Comparison of ENCODE assay signal across 8 mouse cellular contexts in the genomic region with DNA sequence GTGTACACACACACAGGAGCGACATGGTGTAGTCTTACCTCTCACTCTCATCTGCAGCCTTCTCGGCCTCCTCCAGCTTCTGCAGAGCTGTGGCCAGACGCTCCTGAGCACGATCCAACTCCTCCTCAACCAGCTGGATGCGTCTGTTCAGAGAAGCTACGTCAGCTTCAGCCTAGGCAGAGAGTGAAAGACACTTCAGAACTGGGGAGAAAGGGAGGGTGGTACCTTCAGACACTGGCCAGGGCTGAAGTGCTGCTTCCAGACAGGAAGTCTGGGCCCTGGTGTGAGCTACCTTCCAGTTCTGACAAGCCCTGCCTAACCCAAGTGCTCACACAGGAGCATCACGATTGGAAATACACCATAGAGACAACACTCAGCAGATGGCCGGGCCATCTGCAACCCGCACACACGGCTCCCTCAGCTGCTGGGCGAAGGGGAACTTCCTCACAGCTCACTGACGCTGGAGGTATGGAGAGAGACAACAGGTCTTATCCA. TPM values are rescaled to one million over a fixed set of nuclear protein-coding genes. Genes with fewer than 3 reads are reported as not detected.
DNase-seq lines count a peak whose midpoint lies in the region; ATAC-seq and TF ChIP-seq lines count a peak whose summit lies in the region.

No protein-coding gene starts in this region.

- no peak for TF ChIP-seq POLR2A in spleen, adult 2 months (IDR thresholded peaks at IDR 0.05; ENCODE audit: low read depth, low read length)
- peak; percentile 39 for TF ChIP-seq POLR2A in embryonic fibroblast, embryonic 13.5 days (IDR thresholded peaks at IDR 0.05; ENCODE audit: low read depth, low read length)

- H3K4me2 ChIP-seq in intestine, postnatal 0 days (replicated peaks; ENCODE audit: low read depth): no peak overlapping the region
- H3K4me2 ChIP-seq in lung, embryonic 15.5 days: no peak overlapping the region

- ATAC-seq in intestine, postnatal 0 days: no peak
- peak; percentile 34; the same call in 1 of the 2 replicates for ATAC-seq in lung, embryonic 15.5 days (ENCODE audit: borderline replicate concordance, extremely low read depth, low FRiP score, low TSS enrichment)
- ATAC-seq in inflammation-experienced regulatory T-cells, adult 6 months: no peak

- H3K4me3 ChIP-seq in spleen, adult 2 months (ENCODE audit: extremely low read depth, insufficient read depth, insufficient read length): no peak overlapping the region
- no peak overlapping the region for H3K4me3 ChIP-seq in embryonic fibroblast, embryonic 13.5 days (ENCODE audit: insufficient read depth, low read length)
- no peak overlapping the region for H3K4me3 ChIP-seq in intestine, postnatal 0 days (ENCODE audit: low read depth, low read length)
- H3K4me3 ChIP-seq in lung, embryonic 15.5 days: no peak overlapping the region

- WGBS in spleen, adult 2 months: 50% methylated on average over 12 of the region's 12 CpGs
- WGBS in intestine, postnatal 0 days: 76% methylated on average over 12 of the region's 12 CpGs
- WGBS in lung, embryonic 15.5 days: 69% methylated on average over 12 of the region's 12 CpGs

- H3K4me1 ChIP-seq in spleen, adult 2 months (ENCODE audit: control insufficient read depth, insufficient read depth, insufficient read length): peaks cover 4% of the 10 kb centered on the region; the same call in 1 of the 2 replicates
- peaks cover 15% of the 10 kb centered on the region for H3K4me1 ChIP-seq in embryonic fibroblast, embryonic 13.5 days (ENCODE audit: control insufficient read depth, insufficient read depth, low read length)
- H3K4me1 ChIP-seq in intestine, postnatal 0 days (replicated peaks; ENCODE audit: control insufficient read depth, insufficient read depth, low read length): peaks cover 10% of the 10 kb centered on the region
- H3K4me1 ChIP-seq in lung, embryonic 15.5 days: peaks cover 44% of the 10 kb centered on the region

- peaks cover 38% of the 10 kb centered on the region for H3K36me3 ChIP-seq in spleen, adult 2 months (ENCODE audit: control insufficient read depth, insufficient read depth, low read length)
- peaks cover 54% of the 10 kb centered on the region for H3K36me3 ChIP-seq in intestine, postnatal 0 days (ENCODE audit: control insufficient read depth, insufficient read depth)
- H3K36me3 ChIP-seq in lung, embryonic 15.5 days: peaks cover 61% of the 10 kb centered on the region

- H3K9me3 ChIP-seq in intestine, postnatal 0 days (ENCODE audit: control insufficient read depth): no peaks in the 10 kb centered on the region
- H3K9me3 ChIP-seq in lung, embryonic 15.5 days: peaks cover 3% of the 10 kb centered on the region; the same call in 1 of the 2 replicates

- no peaks in the 10 kb centered on the region for H3K27me3 ChIP-seq in spleen, adult 2 months (ENCODE audit: control insufficient read depth, insufficient read depth, low read length)
- H3K27me3 ChIP-seq in intestine, postnatal 0 days (replicated peaks; ENCODE audit: control insufficient read depth, insufficient read depth, low read length): no peaks in the 10 kb centered on the region
- no peaks in the 10 kb centered on the region for H3K27me3 ChIP-seq in lung, embryonic 15.5 days

- DNase-seq in spleen, adult 2 months (ENCODE audit: low read depth in 1 of 2, low spot score in 2 of 2): no peak
- no peak for DNase-seq in spleen, postnatal 4 days (ENCODE audit: low spot score in 2 of 2)
- no peak for DNase-seq in spleen, postnatal 14 days (ENCODE audit: low spot score in 2 of 2)
- no peak for DNase-seq in ovary, postnatal 36 days (ENCODE audit: low spot score)

- TF ChIP-seq CTCF in spleen, adult 2 months (IDR thresholded peaks at IDR 0.05; ENCODE audit: extremely low read depth, insufficient read depth, insufficient read length, insufficient replicate concordance): no peak
- no peak for TF ChIP-seq CTCF in embryonic fibroblast, embryonic 13.5 days (IDR thresholded peaks at IDR 0.05; ENCODE audit: borderline replicate concordance, insufficient read depth, low read length)
- TF ChIP-seq CTCF in intestine, postnatal 0 days (IDR thresholded peaks at IDR 0.05; ENCODE audit: low read depth): no peak

- H3K9ac ChIP-seq in intestine, postnatal 0 days (ENCODE audit: low read depth, low read length): no peak overlapping the region
- H3K9ac ChIP-seq in lung, embryonic 15.5 days: no peak overlapping the region

- peak overlapping the region; percentile 7; the same call in 1 of the 2 replicates for H3K27ac ChIP-seq in spleen, adult 2 months (ENCODE audit: insufficient read depth, low read length)
- peak overlapping the region; percentile 25; the same call in 1 of the 2 replicates for H3K27ac ChIP-seq in embryonic fibroblast, embryonic 13.5 days (ENCODE audit: insufficient read depth, low read length)
- H3K27ac ChIP-seq in intestine, postnatal 0 days (ENCODE audit: low read depth, low read length): peak overlapping the region; percentile 37
- H3K27ac ChIP-seq in lung, embryonic 15.5 days: peak overlapping the region; percentile 58

RNA-seq across cellular contexts. Expression of a gene that starts 13.2 kb away (rescaled TPM):
- polyA plus RNA-seq in spleen, adult 2 months (2012; rRNA removed): 39.0 and 54.2 TPM in 2 replicates
- 2,470 and 3,105 TPM in 2 replicates for polyA plus RNA-seq in embryonic fibroblast, embryonic 13.5 days (2011; ENCODE audit: insufficient read length, low read depth, missing spikeins)
- 1,318 and 1,424 TPM in 2 replicates for polyA plus RNA-seq in intestine, postnatal 0 days (2015; fragmentation: Nextera tagmentation; extraction: Ambion mirVana)
- polyA plus RNA-seq in lung, embryonic 15.5 days (2015; fragmentation: Nextera tagmentation; extraction: Ambion mirVana): 747 and 774 TPM in 2 replicates
- 10 to 100 TPM; 31.8 to 34.9 (median 32.4) TPM for polyA plus RNA-seq in inflammation-experienced regulatory T-cells, adult 6 months (2017; shearing (Covaris generic))

Comparison
In these comparisons a context has a peak if more than half of its experiments do, and no peak if none do; other contexts are left out.
1. H3K27ac ChIP-seq: peak in every context shown above with its lines; median percentile 58 in lung, embryonic 15.5 days; 37 in intestine, postnatal 0 days; 25 in embryonic fibroblast, embryonic 13.5 days; 7 in spleen, adult 2 months.
2. RNA of a gene that starts 13.2 kb away (polyA plus RNA-seq): 2,470 to 3,105 TPM in embryonic fibroblast, embryonic 13.5 days, 1,318 to 1,424 TPM in intestine, postnatal 0 days and 747 to 774 TPM in lung, embryonic 15.5 days; 39.0 to 54.2 TPM in spleen, adult 2 months and 31.8 to 34.9 TPM in inflammation-experienced regulatory T-cells, adult 6 months; every median in the first group is over 10 times any median in the second.